Mouse (Mus musculus) kidney, postnatal 4 days (tissue): Measurements from ENCODE around the gene Elavl3.
A peak's percentile ranks its signal among the peaks of the same experiment; 100 is the strongest.

Experiments used
- DNase-seq, 2 experiments: peaks; one replicate each; pipeline ENCODE4 v3.0.0; 2021; ENCODE audit warnings: mixed read lengths in 2 of 2

Elavl3 gene

GRCm38 (mm10) chr9:22002194-22003162 lies 49.3 kb downstream of the Elavl3 start, which contains the start of the genes Ccdc151 and Prkcsh:
Ccdc151 (minus strand) TSS chr9:22002634.
Prkcsh (plus strand) TSS chr9:22002806.
- peak; percentile 99 to 100 for DNase-seq

GRCm38 (mm10) chr9:22001633-22002032 lies 50.2 kb downstream of the Elavl3 start:
- DNase-seq: no peak

DNA sequence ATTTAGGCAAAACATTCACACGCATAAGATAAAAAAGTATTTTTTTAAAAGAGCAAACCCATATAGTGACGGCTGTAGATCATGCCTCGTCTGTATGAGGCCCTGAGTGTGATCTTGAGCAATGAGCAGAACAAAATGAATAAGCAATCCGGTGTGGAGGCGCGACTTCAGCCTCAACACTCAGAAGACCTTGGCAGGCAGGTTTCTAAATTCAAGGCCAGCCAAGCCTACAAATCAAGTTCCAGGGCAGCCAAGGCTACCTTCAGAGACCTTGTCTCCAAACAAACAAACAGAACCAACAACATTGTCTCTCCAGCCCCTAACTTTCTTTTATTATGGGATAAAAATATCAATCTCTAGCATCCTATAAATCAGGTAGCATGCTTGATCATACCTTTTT lies 51.5 kb downstream of the Elavl3 start:
- DNase-seq: no peak

DNA sequence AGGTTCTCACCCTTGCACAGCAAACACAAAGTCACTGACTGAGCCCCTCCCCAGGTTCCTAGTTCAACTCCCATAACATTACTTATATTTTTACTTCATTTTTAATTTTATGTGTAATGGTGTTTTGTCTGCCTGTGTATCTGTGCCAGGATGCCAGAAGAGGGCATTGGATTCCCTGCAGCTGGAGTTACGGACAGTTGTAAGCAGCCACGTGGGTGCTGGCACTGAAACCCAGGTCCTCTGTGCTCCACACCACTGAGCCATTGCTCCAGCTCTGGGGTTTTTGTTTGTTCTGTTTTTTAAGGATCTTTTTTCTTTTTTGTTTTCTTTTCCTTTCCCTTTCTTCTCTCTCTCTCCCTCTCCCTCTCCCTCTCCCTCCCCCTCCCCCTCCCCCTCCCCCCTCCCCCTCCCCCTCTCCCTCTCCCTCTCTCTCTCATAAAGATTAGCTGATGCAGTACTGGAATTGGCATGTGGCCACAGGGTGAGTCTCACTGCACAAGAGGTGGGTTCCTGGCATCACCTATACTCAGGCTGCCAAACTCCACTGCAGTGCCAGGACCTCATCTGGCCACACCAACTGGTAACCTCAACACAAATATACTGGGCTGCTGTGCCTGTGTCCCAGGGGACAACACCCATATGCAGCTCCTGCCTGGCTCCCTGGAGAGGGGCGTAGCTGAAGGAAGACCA lies 55.5 kb downstream of the Elavl3 start:
- no peak for DNase-seq

GRCm38 (mm10) chr9:21992227-21992626 lies 59.6 kb downstream of the Elavl3 start:
- DNase-seq: no peak

GRCm38 (mm10) chr9:21989230-21990110 lies 62.4 kb downstream of the Elavl3 start, which contains the start of gene Rgl3:
Rgl3 (minus strand) TSS chr9:21989446.
- peak; percentile 78 to 85 for DNase-seq

DNA sequence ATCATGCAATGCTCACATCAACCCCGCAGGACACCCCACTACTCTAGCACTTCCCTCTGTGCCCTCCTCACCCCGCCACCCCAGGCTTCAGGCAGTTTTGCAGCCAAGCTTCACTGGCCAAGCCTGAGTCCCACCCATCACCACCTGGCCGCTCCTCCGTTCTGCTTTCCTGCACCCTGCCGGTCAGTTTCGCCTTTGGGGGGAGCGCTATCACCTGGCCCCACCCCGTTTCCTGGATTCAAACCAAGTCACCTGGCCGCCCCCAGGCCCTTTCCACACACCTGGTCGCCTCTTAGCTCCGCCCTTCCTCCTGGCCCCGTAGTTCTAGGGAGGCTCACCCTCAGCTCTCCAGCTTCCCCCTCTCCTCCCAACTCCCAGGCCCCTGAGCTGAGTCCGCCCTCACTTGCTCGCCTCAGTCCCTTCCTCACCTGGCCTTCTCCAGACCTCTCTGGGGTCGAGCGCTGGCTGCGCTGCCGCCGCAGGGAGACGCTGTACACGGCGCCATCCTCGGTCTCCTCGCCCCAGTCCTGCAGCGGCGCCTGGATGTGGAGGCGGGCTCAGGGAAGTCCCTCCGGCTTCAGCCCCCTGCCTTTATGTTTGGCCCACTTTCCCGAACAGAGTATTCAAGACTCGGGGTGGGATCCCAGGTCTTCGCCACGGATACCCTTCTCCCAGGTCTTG lies 63.3 kb downstream of the Elavl3 start:
- peak; percentile 67 to 81 for DNase-seq

DNA sequence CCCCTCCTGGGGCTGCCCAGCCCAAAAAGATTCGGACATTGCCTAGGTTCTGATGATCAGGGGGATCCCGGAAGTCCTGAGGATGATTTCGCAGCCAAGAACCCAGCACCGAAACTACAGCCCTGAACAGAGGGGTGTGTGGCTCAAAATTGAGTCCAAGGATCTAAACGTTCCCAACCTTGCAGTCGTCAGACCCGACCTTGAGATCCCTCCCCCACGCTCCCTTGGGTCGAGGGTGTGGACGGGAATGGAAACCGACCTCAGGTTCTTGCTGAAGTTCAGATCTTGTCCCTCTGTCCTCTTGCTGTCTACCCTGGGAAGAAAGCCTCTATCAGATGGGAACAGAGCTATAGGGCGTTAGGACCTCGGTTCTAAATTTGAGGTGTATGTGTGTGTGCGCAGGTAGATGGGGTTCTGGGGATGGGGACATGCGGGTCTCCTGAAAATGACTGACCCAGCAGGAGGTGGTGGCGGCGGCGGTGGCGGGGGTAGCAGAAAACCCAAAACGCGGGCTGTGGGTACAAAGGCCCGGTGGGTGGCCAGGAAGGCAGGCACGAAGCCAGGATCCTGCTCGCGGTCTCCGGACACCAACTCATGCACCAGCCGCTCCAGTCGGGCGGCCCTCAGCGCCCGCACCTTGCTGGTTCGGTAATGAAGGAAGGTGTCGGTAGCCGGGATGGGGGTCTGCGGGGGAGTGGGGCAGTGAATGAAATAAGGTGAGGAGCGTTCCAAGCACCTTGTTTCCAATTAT lies 64.1 kb downstream of the Elavl3 start:
- DNase-seq: peak in 1 of 2 experiments; percentile 42

GRCm38 (mm10) chr9:21983911-21984310 lies 67.9 kb downstream of the Elavl3 start:
- no peak for DNase-seq

DNA sequence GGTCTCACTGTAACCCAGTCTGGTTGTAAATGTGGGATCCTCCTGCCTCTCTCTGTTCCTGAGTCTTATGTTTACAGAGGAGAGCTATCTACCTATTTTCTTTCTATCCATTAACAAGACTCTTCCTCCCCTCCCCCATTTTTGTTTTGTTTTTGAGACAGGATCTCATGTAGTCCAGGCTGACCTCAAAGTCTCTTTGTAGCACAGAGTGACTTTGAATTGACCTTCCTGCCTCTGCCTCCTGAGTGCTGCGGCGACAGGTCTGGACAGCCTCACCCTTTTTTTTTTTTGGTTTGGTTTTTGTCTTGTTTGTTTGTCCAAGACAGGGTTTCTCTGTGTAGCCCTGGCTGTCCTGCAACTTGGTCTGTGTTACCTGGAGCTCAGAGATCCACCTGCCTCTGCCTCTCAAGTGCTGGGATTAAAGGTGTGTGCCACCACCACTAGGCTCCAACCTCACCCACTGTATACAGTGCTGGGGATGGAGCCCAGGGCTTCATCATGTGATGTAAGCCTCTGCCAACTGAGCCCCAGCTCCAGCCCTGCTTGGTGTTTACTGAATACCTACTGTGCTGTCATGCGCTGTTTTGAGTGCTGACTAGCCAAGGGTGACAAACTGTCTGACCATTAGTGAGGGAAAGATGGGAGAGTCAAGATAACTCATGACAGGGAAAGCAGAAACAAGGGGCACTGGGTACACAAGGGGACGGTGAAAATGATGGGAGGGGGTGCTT lies 73.3 kb downstream of the Elavl3 start:
- peak in 1 of 2 experiments; percentile 15 for DNase-seq

GRCm38 (mm10) chr9:21977972-21978371 lies 73.9 kb downstream of the Elavl3 start:
- peak; percentile 60 to 61 for DNase-seq

- DNase-seq: no peak
Observed at GRCm38 (mm10) chr9:21977331-21977730, 74.5 kb downstream of the Elavl3 start.

DNA sequence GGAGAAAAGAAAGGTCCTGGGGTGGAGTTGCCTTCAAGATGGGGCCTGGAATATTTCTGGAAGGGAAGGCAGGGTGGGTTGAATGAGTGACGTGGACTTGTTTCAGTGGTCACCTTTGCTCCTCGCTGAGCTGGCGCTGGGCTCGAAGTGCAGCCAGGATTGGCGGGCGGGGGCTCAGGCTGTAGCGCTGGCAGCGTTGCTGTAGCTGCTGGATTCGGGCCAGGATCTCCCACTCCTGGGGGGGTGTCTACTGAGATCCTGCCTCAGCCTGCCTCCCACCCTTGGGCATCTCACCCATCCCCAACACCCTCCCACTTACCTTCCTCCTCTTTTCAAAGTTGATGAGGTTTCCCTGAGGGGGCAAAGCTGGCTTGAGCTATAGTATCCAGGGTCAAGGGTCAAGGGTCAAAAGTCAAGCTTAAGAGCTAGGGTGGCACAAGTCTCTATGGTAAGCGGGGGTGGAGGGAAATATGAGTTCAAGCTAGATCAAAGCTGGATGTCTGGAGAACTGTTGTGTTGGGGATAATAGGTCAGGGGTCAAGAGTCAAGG lies 75.1 kb downstream of the Elavl3 start:
- DNase-seq: peak in 1 of 2 experiments; percentile 6

- no peak for DNase-seq
Observed at GRCm38 (mm10) chr9:21969304-21969703, 82.5 kb downstream of the Elavl3 start.

DNA sequence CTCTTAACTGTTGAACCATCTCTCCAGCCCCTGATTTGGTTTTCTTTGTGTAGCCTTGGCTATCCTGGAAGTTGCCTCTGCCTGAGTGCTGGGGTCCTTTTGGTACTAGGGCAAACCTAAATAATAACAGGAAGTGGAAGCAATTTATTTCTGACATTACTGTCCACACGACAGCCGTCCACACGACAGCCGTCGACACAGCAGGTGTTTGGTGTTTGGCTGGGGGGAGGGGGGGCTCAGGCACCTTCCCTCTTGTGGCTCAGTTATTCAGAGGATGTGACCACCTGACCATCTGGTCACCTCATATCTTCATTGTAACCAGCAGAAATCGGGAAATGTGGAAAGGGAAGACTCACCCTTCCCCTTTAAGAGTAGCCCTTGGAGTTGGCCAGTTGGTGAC lies 82.9 kb downstream of the Elavl3 start:
- DNase-seq: no peak
